Mouse (Mus musculus): ENCODE results near the gene Gpr89. TPM values are rescaled to one million over a fixed set of nuclear protein-coding genes. Genes with fewer than 3 reads are reported as not detected.

Gene Gpr89
- polyA plus RNA-seq, 1 experiment from 2014 or later = 93.4 TPM

GRCm38 (mm10) chr3:96874808-96875571 is 30.2 kb downstream of the Gpr89 start:
- 47% methylated on average over 7 of the region's 7 CpGs for WGBS
- Histone ChIP-seq H3K27ac (ENCODE audit: low read length) (peak overlapping the region; percentile 89), H3K36me3 (ENCODE audit: control insufficient read depth, insufficient read depth, low read length) (peaks cover 14% of the 10 kb centered on the region; the same call in 1 of the 2 replicates)

DNA sequence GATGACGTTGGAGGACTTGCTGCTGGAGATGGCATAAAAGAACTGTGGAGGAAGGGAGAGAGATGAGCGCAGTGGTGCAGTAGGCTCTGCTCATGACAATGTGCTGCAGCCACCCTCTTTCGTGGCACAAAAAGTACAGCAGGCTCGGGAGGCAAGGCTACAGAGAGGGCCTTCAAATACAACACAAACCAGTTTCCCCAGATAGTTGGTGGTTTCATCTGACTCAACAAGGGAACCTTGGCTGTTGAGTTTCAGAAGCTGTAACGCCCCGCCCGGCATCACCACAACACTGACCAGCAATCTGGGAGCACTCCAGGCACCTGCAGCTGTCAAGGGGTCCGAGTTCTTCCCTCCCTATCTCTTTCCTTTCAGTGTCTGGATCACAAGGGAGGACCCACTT is 32.6 kb downstream of the Gpr89 start:
- Histone ChIP-seq H3K9ac (ENCODE audit: low read depth, low read length) (no peak overlapping the region), H3K36me3 (ENCODE audit: control insufficient read depth, insufficient read depth, low read length) (peaks cover 18% of the 10 kb centered on the region; the same call in 1 of the 2 replicates), H3K4me3 (ENCODE audit: low read length) (no peak overlapping the region), H3K27ac (ENCODE audit: low read length) (no peak overlapping the region), H3K4me1 (ENCODE audit: control insufficient read depth, insufficient read depth, low read length) (peaks cover 10% of the 10 kb centered on the region; the same call in 1 of the 2 replicates), H3K27me3 (replicated peaks; ENCODE audit: control insufficient read depth, insufficient read depth, low read length) (no peaks in the 10 kb centered on the region), H3K4me2 (ENCODE audit: low read depth, low read length) (no peak overlapping the region), H3K9me3 (ENCODE audit: control insufficient read depth, low read length) (no peaks in the 10 kb centered on the region)
- ATAC-seq = no peak
- 89% methylated on average over 8 of the region's 8 CpGs for WGBS

More at GRCm38 (mm10) chr3:96874808-96875571, 30.2 kb downstream of the Gpr89 start:
- ATAC-seq = peak; percentile 94
- Histone ChIP-seq H3K4me1 (ENCODE audit: control insufficient read depth, insufficient read depth, low read length) (peaks cover 10% of the 10 kb centered on the region; the same call in 1 of the 2 replicates), H3K27me3 (replicated peaks; ENCODE audit: control insufficient read depth, insufficient read depth, low read length) (no peaks in the 10 kb centered on the region), H3K4me2 (ENCODE audit: low read depth, low read length) (peak overlapping the region; percentile 6; the same call in 1 of the 2 replicates), H3K9me3 (ENCODE audit: control insufficient read depth, low read length) (no peaks in the 10 kb centered on the region), H3K4me3 (ENCODE audit: low read length) (no peak overlapping the region), H3K9ac (ENCODE audit: low read depth, low read length) (no peak overlapping the region)

DNA sequence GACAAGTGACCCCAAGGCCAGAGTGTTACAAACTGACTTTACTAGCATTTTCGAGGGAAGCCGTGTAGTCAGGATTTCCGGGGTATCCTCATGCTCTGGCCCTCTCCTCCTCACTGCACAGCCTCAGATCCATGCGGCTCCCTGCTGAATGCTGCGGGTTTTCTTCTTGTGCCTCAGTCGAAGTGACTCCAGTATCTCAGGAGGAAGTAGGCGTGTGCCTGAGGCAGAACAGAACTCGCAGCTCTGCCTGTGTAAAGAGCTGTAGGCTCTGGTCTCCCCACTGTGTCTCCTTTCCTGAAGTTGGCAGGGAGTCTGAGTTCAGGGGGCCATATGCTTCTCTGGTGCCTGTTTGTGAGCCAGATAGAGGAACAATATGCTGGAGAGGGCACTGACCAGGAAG is 34.1 kb downstream of the Gpr89 start:
- Histone ChIP-seq H3K27ac (ENCODE audit: low read length) (no peak overlapping the region), H3K4me1 (ENCODE audit: control insufficient read depth, insufficient read depth, low read length) (peaks cover 7% of the 10 kb centered on the region; the same call in 1 of the 2 replicates), H3K9ac (ENCODE audit: low read depth, low read length) (no peak overlapping the region), H3K4me2 (ENCODE audit: low read depth, low read length) (no peak overlapping the region), H3K4me3 (ENCODE audit: low read length) (no peak overlapping the region), H3K36me3 (ENCODE audit: control insufficient read depth, insufficient read depth, low read length) (peaks cover 18% of the 10 kb centered on the region; the same call in 1 of the 2 replicates), H3K27me3 (replicated peaks; ENCODE audit: control insufficient read depth, insufficient read depth, low read length) (no peaks in the 10 kb centered on the region), H3K9me3 (ENCODE audit: control insufficient read depth, low read length) (no peaks in the 10 kb centered on the region)
- 88% methylated on average over 8 of the region's 8 CpGs for WGBS
- no peak for ATAC-seq

- WGBS = 94% methylated on average over 2 of the region's 2 CpGs
- H3K9ac ChIP-seq (ENCODE audit: low read depth, low read length) = no peak overlapping the region
- ATAC-seq = no peak
- H3K4me2 ChIP-seq (ENCODE audit: low read depth, low read length) = no peak overlapping the region
- peaks cover 4% of the 10 kb centered on the region; the same call in 1 of the 2 replicates for H3K4me1 ChIP-seq (ENCODE audit: control insufficient read depth, insufficient read depth, low read length)
- peaks cover 18% of the 10 kb centered on the region; the same call in 1 of the 2 replicates for H3K36me3 ChIP-seq (ENCODE audit: control insufficient read depth, insufficient read depth, low read length)
- no peak overlapping the region for H3K4me3 ChIP-seq (ENCODE audit: low read length)
- H3K9me3 ChIP-seq (ENCODE audit: control insufficient read depth, low read length) = no peaks in the 10 kb centered on the region
- H3K27me3 ChIP-seq (replicated peaks; ENCODE audit: control insufficient read depth, insufficient read depth, low read length) = no peaks in the 10 kb centered on the region
- H3K27ac ChIP-seq (ENCODE audit: low read length) = no peak overlapping the region
These were observed 34.9 kb downstream of the Gpr89 start for GRCm38 (mm10) chr3:96870270-96870669.

DNA sequence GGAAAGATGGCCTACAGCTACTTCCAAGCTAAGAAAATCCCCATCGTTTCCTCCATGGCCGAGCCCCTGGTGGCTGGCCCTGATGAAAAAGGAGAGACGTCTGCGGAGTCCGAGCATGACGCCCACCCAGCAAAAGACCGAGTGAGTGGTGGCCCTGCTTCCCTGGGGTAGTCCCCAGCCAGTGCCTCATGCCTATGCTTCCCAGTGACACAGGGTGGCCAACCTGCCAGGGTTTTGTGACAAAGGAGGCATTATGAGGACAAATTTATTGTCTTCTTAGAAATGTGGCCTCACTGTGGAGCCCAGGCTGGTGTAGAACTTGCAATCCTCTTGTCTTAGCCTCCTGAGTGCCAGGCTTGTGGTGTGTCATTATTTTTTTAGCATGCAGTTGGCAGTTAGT is 36.1 kb downstream of the Gpr89 start:
- WGBS = 97% methylated on average over 7 of the region's 7 CpGs
- Histone ChIP-seq H3K4me2 (ENCODE audit: low read depth, low read length) (no peak overlapping the region), H3K36me3 (ENCODE audit: control insufficient read depth, insufficient read depth, low read length) (peaks cover 18% of the 10 kb centered on the region; the same call in 1 of the 2 replicates), H3K9ac (ENCODE audit: low read depth, low read length) (no peak overlapping the region), H3K27me3 (replicated peaks; ENCODE audit: control insufficient read depth, insufficient read depth, low read length) (no peaks in the 10 kb centered on the region), H3K4me1 (ENCODE audit: control insufficient read depth, insufficient read depth, low read length) (no peaks in the 10 kb centered on the region), H3K4me3 (ENCODE audit: low read length) (no peak overlapping the region), H3K27ac (ENCODE audit: low read length) (no peak overlapping the region), H3K9me3 (ENCODE audit: control insufficient read depth, low read length) (no peaks in the 10 kb centered on the region)
- no peak for ATAC-seq

DNA sequence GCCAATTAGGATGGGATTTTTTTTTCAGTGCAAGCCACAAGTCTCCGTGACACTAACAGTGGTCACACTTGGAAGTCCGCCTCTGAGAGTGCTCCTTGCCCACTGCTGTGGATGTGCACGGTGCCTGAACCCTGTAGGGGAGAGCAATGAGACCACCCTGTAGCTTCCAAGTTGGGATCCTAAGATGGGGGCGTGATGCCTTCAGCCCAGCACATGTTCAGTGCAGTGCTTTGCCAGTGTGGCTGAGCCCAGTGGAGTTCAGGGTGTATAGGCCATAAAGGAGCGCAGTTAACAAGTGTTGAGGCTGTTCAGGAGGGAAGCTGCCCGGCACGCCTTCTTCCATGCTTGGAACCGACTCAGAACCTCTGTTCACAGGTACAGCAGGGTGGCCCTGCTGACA is 36.6 kb downstream of the Gpr89 start:
- H3K4me2 ChIP-seq (ENCODE audit: low read depth, low read length) = no peak overlapping the region
- H3K27me3 ChIP-seq (replicated peaks; ENCODE audit: control insufficient read depth, insufficient read depth, low read length) = no peaks in the 10 kb centered on the region
- 94% methylated on average over 8 of the region's 8 CpGs for WGBS
- ATAC-seq = no peak
- H3K9me3 ChIP-seq (ENCODE audit: control insufficient read depth, low read length) = no peaks in the 10 kb centered on the region
- no peak overlapping the region for H3K27ac ChIP-seq (ENCODE audit: low read length)
- H3K4me3 ChIP-seq (ENCODE audit: low read length) = no peak overlapping the region
- no peak overlapping the region for H3K9ac ChIP-seq (ENCODE audit: low read depth, low read length)
- H3K36me3 ChIP-seq (ENCODE audit: control insufficient read depth, insufficient read depth, low read length) = peaks cover 18% of the 10 kb centered on the region; the same call in 1 of the 2 replicates
- H3K4me1 ChIP-seq (ENCODE audit: control insufficient read depth, insufficient read depth, low read length) = no peaks in the 10 kb centered on the region

- H3K36me3 ChIP-seq (ENCODE audit: control insufficient read depth, insufficient read depth, low read length) = peaks cover 15% of the 10 kb centered on the region; the same call in 1 of the 2 replicates
- no peaks in the 10 kb centered on the region for H3K4me1 ChIP-seq (ENCODE audit: control insufficient read depth, insufficient read depth, low read length)
- no peak overlapping the region for H3K4me2 ChIP-seq (ENCODE audit: low read depth, low read length)
- H3K27ac ChIP-seq (ENCODE audit: low read length) = no peak overlapping the region
- H3K9me3 ChIP-seq (ENCODE audit: control insufficient read depth, low read length) = no peaks in the 10 kb centered on the region
- no peak overlapping the region for H3K4me3 ChIP-seq (ENCODE audit: low read length)
- no peak for ATAC-seq
- no peak overlapping the region for H3K9ac ChIP-seq (ENCODE audit: low read depth, low read length)
- H3K27me3 ChIP-seq (replicated peaks; ENCODE audit: control insufficient read depth, insufficient read depth, low read length) = no peaks in the 10 kb centered on the region
- 95% methylated on average over 3 of the region's 3 CpGs for WGBS
These were observed 37.3 kb downstream of the Gpr89 start for GRCm38 (mm10) chr3:96867863-96868262.

DNA sequence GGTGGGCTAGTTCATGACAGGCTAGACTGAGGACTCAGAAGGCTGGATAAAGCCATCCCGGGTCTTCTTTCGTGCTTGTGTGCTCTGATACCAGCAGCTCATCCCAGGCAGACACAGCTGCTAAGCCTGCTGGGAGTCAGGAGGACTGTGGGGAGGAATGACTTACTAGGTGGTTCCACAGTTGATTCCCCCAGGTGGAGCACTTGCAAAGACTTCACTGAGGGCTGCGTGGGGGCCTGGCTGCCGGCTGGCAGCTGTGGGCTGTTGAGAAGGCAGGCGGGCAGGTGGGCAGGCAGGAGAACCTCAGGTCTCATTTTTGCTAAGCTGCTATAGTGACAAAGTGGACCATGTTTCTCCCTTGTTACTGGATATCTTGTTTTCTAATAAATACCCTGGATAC is 44.6 kb downstream of the Gpr89 start:
- Histone ChIP-seq H3K27ac (ENCODE audit: low read length) (no peak overlapping the region), H3K9ac (ENCODE audit: low read depth, low read length) (no peak overlapping the region), H3K9me3 (ENCODE audit: control insufficient read depth, low read length) (no peaks in the 10 kb centered on the region), H3K27me3 (replicated peaks; ENCODE audit: control insufficient read depth, insufficient read depth, low read length) (no peaks in the 10 kb centered on the region), H3K4me1 (ENCODE audit: control insufficient read depth, insufficient read depth, low read length) (no peaks in the 10 kb centered on the region), H3K4me2 (ENCODE audit: low read depth, low read length) (no peak overlapping the region), H3K36me3 (ENCODE audit: control insufficient read depth, insufficient read depth, low read length) (no peaks in the 10 kb centered on the region), H3K4me3 (ENCODE audit: low read length) (no peak overlapping the region)
- ATAC-seq = no peak
- 91% methylated on average over 5 of the region's 5 CpGs for WGBS

DNA sequence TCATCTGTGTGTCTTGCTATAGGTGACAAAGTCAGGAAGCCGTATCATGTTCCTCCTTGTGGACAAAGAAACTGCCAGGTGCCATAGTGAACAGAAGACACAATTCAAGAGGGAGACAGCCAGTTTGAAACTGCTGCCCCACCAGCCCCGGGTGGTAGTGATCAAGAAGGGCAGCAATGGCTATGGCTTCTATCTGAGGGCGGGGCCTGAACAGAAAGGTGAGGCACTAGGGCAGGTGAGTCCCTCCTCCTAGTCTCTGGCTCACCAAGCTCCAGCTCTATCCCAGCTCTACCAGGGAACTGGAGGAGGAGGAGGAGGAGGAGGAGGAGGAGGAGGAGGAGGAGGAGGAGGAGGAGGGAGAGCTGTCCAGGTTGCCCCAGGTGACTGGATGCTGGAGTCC is 49.3 kb downstream of the Gpr89 start:
- H3K36me3 ChIP-seq (ENCODE audit: control insufficient read depth, insufficient read depth, low read length) = no peaks in the 10 kb centered on the region
- H3K9me3 ChIP-seq (ENCODE audit: control insufficient read depth, low read length) = no peaks in the 10 kb centered on the region
- H3K27ac ChIP-seq (ENCODE audit: low read length) = no peak overlapping the region
- H3K9ac ChIP-seq (ENCODE audit: low read depth, low read length) = no peak overlapping the region
- H3K4me3 ChIP-seq (ENCODE audit: low read length) = no peak overlapping the region
- WGBS = 75% methylated on average over 3 of the region's 3 CpGs
- H3K27me3 ChIP-seq (replicated peaks; ENCODE audit: control insufficient read depth, insufficient read depth, low read length) = no peaks in the 10 kb centered on the region
- ATAC-seq = peak; percentile 59; the same call in 1 of the 2 replicates
- H3K4me1 ChIP-seq (ENCODE audit: control insufficient read depth, insufficient read depth, low read length) = no peaks in the 10 kb centered on the region
- no peak overlapping the region for H3K4me2 ChIP-seq (ENCODE audit: low read depth, low read length)

Data from intestine, embryonic 16.5 days (tissue).